Comparison of ENCODE assay signal across 8 mouse cellular contexts in genomic region chr17:87571345-87571932, GRCm38 (mm10).
DNase-seq lines count a peak whose midpoint lies in the region; ATAC-seq lines count a peak whose summit lies in the region.

No protein-coding gene starts in this region.

- H3K4me1 ChIP-seq in hindbrain, embryonic 15.5 days (replicated peaks) = peaks cover 14% of the 10 kb centered on the region

- H3K27me3 ChIP-seq in hindbrain, embryonic 15.5 days = no peaks in the 10 kb centered on the region

- 0 out of 2 replicates have a peak overlapping the region, but pooled peaks have one; percentile 9 for H3K4me3 ChIP-seq in hindbrain, embryonic 15.5 days

- peak overlapping the region; percentile 17 for H3K27ac ChIP-seq in hindbrain, embryonic 15.5 days (replicated peaks)

- no peaks in the 10 kb centered on the region for H3K36me3 ChIP-seq in hindbrain, embryonic 15.5 days

- ATAC-seq in hindbrain, embryonic 15.5 days (ENCODE audit: low FRiP score, low read depth) = peak; percentile 91

- DNase-seq in WW6 (ENCODE audit: low read depth, low spot score) = peak; percentile 79
- peak; percentile 91 to 97 for DNase-seq in cerebellum, postnatal 4 days (ENCODE audit: low spot score in 2 of 2)
- DNase-seq in gastrocnemius, adult 18-20 months (ENCODE audit: low spot score) = peak; percentile 97
- DNase-seq in layer of hippocampus, postnatal 36 days = peak; percentile 89 to 94
- DNase-seq in lung, postnatal 25 days (ENCODE audit: low spot score) = peak; percentile 93
- DNase-seq in retina, embryonic 14.5 days (ENCODE audit: low spot score) = peak; percentile 95
- DNase-seq in thymus, postnatal 36 days = peak; percentile 82 to 89

- no peaks in the 10 kb centered on the region for H3K9me3 ChIP-seq in hindbrain, embryonic 15.5 days

- WGBS in hindbrain, embryonic 15.5 days = 10% methylated on average over 18 of the region's 18 CpGs

- peak overlapping the region; percentile 5; the same call in 1 of the 2 replicates for H3K9ac ChIP-seq in hindbrain, embryonic 15.5 days

- peak overlapping the region; percentile 47 for H3K4me2 ChIP-seq in hindbrain, embryonic 15.5 days

Comparison
In these comparisons a context has a peak if more than half of its experiments do, and no peak if none do; other contexts are left out.
1. Peak in every context shown above with its lines: DNase-seq, ATAC-seq, H3K4me3 ChIP-seq and H3K27ac ChIP-seq.